Mouse (Mus musculus): ENCODE measurements around the gene Glra3.

Glra3 gene

DNA sequence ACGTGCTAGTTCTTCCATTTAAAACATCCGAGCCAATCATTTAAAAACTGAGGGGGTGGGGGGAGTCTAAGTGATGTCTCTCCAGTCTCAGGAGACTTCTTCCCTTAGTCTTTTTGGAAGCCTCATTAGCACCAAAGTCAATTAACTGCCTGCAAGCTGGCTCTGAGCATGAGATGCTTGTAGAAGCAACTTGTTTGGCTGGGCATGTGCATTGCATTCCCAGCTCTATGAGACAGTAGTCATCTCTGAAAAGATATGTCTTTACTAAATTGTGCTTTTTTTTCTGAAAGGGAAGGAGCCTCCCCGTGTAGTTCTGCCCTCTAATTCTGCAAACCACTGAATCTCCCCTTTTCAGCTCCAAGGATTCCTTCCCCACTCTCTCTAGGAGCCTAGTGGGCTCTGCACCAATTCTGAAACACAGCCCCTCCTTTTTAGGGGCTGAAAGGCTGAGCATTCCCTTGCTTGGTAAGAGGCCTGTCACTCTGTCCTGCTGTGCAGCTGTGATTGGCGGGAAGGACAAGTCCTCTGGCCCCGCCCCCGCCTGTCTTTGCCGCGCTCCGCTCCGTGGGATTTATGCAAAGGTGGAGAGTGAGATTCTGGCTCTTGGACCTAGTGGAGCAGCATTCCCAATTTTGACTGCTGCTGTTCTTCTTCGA, at the start of gene Glra3:
Gene Glra3, plus strand, starts transcription at position 591 of the 656 bp plus-strand sequence.
- DNase-seq (ENCODE audit: low spot score), result no peak

DNA sequence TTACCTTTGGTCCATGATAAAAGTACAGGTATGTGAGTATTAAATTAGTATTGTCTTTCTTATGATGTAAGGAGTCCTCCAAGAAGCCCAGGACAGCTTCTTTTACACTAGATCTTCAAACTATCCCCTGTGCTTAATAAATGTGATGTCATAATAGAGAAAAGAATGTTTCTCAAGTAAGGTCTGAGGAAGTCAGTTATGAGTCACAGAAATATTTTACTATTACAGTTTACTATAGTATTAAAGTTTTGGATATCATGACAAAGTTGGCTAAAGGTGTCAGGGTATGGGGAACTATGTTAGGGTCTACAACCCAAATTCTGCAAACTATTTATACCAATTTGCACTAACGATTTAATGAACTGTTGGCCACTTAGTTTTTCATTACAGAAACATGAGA, 33.4 kb upstream of the Glra3 start, which contains the start of gene Adam29:
Gene Adam29, minus strand, starts transcription at position 101 of the 400 bp plus-strand sequence.
- no peak for DNase-seq (ENCODE audit: low spot score)

DNA sequence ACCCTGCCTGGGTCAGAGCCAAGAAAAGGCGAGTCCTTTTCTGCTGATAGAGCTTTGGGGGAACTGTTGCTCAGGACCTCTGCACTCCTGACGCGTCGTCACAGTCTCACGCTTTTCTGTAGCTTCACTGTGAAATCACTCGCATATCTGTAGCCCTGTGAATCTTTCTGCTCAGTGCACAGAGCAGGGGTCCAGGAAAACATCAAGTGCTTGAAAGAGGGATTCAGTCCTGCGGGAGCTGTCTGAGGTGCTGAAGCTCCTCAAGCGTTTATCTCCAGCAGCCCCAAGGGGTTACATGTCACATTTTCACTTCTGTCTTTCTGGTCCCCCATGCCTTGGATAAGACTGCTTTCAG, 243 bp downstream of the Glra3 start:
- DNase-seq (ENCODE audit: low spot score), result no peak

- no peak for DNase-seq (ENCODE audit: low spot score)
Observed at GRCm38 (mm10) chr8:55964759-55965320, 24.6 kb downstream of the Glra3 start.

GRCm38 (mm10) chr8:55997859-55998258, 57.6 kb downstream of the Glra3 start:
- DNase-seq (ENCODE audit: low spot score), result no peak

GRCm38 (mm10) chr8:56054324-56054723, 114.1 kb downstream of the Glra3 start:
- no peak for DNase-seq (ENCODE audit: low spot score)

GRCm38 (mm10) chr8:56063081-56063480, 122.8 kb downstream of the Glra3 start:
- peak; percentile 37 for DNase-seq (ENCODE audit: low spot score)

DNA sequence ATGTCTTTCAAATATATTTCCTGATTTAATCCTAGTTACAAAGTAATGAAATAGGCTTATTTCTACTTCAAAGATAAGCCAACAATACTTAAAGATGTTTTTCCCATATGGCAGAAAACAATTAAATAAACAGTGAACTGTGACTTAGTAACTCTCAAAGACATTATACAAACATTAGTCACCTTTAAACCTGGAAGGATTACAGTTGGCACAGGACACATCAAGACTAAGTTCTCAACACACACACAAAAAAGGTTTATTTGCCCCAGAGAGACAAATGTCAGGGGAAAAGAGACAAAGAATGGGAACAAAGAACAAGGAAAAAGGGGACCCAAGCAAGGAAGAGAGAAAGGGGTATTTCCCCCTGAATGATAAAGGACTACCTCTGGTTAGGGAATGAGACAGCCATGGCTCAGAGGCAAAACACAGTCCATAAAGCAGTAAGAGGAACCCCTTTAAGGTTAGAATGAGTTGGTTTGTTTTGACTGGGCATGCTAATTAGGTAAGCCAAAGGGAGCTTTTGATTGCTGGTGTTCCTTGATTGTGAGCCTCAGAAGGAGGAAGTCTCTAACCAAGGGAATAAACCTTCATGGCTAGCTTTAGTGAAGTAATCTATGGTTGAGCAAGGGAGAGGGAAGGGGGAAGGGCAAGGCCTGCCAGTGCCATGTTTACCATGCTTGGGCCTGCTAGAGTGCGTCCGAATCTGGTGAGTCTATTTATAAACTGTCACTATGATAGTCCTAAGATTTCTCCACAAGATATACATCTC, 130.4 kb downstream of the Glra3 start:
- peak; percentile 2 for DNase-seq (ENCODE audit: low spot score)

DNA sequence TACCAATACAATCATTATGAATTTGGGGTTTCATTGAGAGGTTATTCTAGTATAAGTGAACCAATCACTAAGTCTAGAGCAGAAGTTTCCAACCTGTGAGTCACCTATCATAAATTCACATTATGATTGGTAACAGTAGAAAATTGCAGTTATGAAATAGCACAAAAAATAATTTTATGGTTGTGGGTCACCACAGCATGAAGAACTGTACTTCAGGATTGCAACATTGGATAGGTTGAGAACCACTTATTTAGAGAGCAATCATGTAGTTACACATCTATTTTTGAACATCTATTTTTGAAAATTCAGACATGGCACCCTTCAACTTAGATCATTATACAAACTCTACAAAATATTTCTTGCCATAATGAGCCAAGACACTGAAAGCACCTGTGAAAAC, 143.4 kb downstream of the Glra3 start:
- DNase-seq (ENCODE audit: low spot score), result no peak

DNA sequence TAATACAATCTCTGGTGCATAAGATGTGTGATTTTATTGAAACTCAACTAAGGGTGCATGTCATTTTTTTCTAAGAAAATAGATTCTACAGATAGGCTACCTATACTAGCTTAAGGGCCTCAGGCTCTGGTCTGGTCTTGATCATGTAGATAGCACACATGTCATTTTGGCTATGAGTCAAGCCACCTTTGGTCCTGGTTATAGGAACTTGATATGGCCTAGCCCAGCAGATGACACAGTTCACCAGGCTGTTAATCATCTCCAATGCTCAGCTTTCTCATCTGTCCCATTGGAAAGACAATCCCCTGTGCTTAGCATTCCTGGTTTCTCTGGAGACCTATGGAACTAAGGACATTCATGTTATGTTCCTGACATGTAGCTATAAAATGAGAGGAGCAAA, 154.1 kb downstream of the Glra3 start:
- DNase-seq (ENCODE audit: low spot score), result no peak

DNA sequence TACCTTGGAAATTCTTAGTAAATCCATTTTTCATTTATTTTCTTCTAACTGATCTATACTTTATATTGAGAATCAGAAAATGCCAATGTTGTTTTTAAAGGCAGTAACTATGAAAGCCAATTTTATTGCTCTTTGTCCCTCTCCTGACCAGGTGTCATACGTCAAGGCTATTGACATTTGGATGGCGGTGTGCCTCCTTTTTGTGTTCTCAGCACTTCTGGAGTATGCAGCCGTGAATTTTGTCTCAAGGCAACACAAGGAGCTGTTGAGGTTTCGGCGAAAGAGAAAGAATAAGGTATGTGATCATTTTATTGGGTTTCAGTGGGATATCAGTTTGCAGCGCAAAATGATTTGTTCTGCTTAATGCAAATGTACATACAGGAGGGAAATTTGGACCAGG, 170.0 kb downstream of the Glra3 start:
- no peak for DNase-seq (ENCODE audit: low spot score)

DNA sequence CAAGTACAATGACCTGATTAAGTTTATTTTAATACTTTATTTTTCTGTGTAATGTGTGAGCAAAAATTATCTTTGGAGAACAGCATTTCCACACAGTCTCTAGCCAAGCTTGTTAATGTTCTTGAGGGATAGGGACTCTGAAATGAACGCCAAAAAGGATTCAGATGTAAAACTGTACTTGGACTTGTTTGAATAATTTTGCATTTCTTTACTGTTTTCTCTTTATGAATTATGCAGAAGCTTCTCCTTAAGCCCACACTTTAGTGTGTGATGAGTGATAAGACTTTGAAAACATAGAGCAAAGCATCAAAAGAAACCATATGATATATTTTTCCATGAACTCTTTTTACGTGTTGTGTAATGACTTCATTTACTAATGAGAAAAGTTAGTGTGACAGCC, 189.1 kb downstream of the Glra3 start:
- no peak for DNase-seq (ENCODE audit: low spot score)

DNA sequence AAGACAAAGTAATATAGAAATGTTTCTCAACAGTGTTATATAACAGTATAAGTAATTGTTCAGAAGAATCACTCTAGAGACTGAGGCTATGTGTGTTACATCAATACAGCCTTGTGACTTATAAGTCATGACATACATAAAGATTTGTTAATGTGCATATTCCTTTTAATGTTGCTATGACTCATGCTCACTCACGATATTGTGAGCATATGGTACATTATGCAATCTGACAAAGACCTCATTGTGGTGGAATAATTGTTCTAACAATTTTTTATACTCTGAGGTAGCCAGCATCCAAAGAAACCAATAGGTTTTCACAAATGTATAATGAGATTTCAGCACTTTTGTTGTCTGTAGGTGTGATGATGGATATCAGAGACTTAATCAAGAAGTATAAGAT, 210.4 kb downstream of the Glra3 start:
- no peak for DNase-seq (ENCODE audit: low spot score)

DNA sequence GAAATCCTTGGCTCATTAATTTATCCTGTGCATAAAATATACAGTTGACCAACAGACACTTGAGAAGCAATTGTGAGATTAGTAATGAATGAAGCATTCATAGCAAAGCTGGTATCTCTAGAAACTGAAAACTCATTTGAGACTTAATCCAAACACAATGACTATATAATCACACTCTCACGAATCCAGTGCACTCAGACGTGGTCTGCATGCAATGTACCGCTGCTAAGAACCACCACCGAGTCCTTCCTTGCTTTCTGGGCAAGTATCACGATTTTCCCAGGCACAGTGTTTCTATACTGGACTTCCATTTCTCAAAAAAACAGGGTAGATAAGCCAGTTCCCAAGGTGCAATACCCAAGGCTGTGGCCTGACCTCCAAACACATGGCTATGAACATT, 211.3 kb downstream of the Glra3 start:
- no peak for DNase-seq (ENCODE audit: low spot score)

DNA sequence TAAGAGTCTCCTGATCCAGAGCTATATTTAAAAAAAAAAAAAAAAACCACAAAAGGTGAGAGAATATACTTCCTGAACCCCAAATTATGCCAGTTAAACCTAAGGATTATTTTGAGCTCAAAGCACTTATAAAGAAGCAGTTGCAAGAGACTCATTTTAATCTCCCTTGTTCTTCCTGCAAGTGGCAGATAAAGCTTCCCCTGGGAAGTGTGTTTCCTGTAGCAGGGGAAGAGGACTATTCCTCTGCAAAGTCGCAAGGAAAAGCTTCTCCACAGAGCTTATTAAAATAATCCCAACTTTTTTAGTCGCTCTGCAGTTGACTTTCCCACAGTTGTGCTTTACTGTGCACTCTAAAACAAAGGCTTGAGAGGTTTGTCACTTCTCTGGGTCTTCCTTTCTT, 218.7 kb downstream of the Glra3 start:
- no peak for DNase-seq (ENCODE audit: low spot score)
